Mouse (Mus musculus): ENCODE measurements around the gene Tomm6. TPM values are rescaled to one million over a fixed set of nuclear protein-coding genes. Genes with fewer than 3 reads are reported as not detected.

Tomm6 gene
- total RNA-seq, 1 experiment, result 54.7 TPM

DNA sequence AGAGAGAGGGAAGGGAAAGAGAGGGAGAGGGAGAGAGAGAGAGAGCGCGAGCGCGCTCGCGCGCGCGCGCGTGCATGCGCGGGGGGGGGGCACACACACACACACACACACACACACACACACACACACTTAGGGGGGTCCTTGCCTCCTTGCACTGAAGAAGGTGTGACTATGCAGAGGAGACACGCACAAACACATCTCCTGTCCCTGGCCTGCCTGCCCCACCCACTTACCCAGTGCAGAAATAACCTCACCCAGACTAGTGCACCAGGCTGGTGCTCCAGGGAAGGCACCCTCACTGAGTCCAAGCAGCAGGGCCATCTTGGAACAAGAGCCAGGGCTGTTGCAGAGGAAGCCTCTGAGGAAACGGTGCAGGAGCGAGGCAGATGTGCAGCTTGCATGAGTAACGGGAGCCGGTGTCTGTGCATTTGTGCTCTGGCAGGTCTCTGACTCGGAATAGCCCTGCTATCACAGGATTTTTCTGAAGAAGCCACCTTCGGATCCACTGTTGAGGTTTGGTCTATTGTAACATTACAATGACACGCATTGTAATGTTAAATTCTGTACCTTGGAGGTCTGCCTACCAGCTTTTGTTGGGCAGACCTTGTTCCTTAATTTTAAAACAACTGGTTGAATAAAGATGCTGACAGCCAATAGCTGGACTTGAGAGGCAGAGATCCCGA is 24.8 kb upstream of the Tomm6 start:
- peaks cover 16 to 43% of the 10 kb centered on the region in 2 experiments for H3K4me1 ChIP-seq (ENCODE audit: control insufficient read depth in 2 of 2, insufficient read depth in 2 of 2, low read length in 2 of 2, poor library complexity in 1 of 2)
- no peak overlapping the region for H3K9ac ChIP-seq (ENCODE audit: insufficient read depth, low read depth, low read length, poor library complexity, severe bottlenecking)
- TF ChIP-seq HCFC1 (IDR thresholded peaks at IDR 0.05; ENCODE audit: borderline replicate concordance, insufficient read depth, low read length) (no peak), CHD2 (IDR thresholded peaks at IDR 0.05; ENCODE audit: low read depth, low read length) (no peak), MAFK (IDR thresholded peaks at IDR 0.05; ENCODE audit: insufficient read depth, low read depth, low read length) (no peak), ZNF384 (IDR thresholded peaks at IDR 0.05; ENCODE audit: low read depth, low read length) (no peak), ZC3H11A (IDR thresholded peaks at IDR 0.05; ENCODE audit: borderline replicate concordance, low read depth, low read length) (no peak)
- no peaks in the 10 kb centered on the region for H3K9me3 ChIP-seq (ENCODE audit: control insufficient read depth, insufficient read depth, low read depth, low read length)
- peak overlapping the region; percentile 53 for H3K4me3 ChIP-seq (ENCODE audit: insufficient read depth in 1 of 2, low read depth in 1 of 2, low read length in 2 of 2, poor library complexity in 1 of 2, severe bottlenecking in 1 of 2)
- no peaks in the 10 kb centered on the region for H3K36me3 ChIP-seq (ENCODE audit: control insufficient read depth, insufficient read depth, low read length, poor library complexity, severe bottlenecking)
- in situ Hi-C loops (cut with MboI; ENCODE audit: low sequenced_read_pairs in 2 of 2, unreplicated experiment in 2 of 2), result no loop called here
- H3K27ac ChIP-seq (ENCODE audit: insufficient read depth, low read depth, low read length, poor library complexity, severe bottlenecking), result peak overlapping the region; percentile 81
- DNase-seq (ENCODE audit: low read depth, low spot score), result no peak

DNA sequence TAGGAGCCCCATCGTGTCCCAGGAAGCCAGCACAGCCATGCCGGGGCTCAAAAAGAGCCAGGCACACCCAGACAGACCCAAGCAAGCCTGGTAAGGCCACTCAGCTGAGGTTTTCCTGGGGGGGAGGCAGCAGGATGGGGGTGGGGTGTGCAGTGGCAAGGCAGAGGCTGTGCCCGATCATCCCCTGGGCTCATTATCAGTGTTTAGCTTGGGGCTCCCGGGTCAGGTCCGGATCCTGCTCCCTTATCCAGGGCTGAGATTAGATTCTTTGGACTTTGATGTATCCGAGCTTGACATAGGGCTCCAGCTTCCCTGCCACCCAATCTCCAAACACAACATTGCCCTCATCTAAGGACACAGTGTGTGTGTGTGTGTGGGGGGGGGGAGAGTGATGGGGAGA is 23.7 kb upstream of the Tomm6 start:
- H3K4me1 ChIP-seq (ENCODE audit: control insufficient read depth in 2 of 2, insufficient read depth in 2 of 2, low read length in 2 of 2, poor library complexity in 1 of 2), result peaks cover 16 to 52% of the 10 kb centered on the region in 2 experiments
- no peak for DNase-seq (ENCODE audit: low read depth, low spot score)
- H3K27ac ChIP-seq (ENCODE audit: insufficient read depth, low read depth, low read length, poor library complexity, severe bottlenecking), result peak overlapping the region; percentile 36; the same call in 1 of the 2 replicates
- TF ChIP-seq ZNF384 (IDR thresholded peaks at IDR 0.05; ENCODE audit: low read depth, low read length) (no peak), ZC3H11A (IDR thresholded peaks at IDR 0.05; ENCODE audit: borderline replicate concordance, low read depth, low read length) (no peak), CHD2 (IDR thresholded peaks at IDR 0.05; ENCODE audit: low read depth, low read length) (no peak), HCFC1 (IDR thresholded peaks at IDR 0.05; ENCODE audit: borderline replicate concordance, insufficient read depth, low read length) (no peak), MAFK (IDR thresholded peaks at IDR 0.05; ENCODE audit: insufficient read depth, low read depth, low read length) (no peak)
- peak overlapping the region; percentile 40; the same call in 1 of the 2 replicates for H3K9ac ChIP-seq (ENCODE audit: insufficient read depth, low read depth, low read length, poor library complexity, severe bottlenecking)
- in situ Hi-C loops (cut with MboI; ENCODE audit: low sequenced_read_pairs in 2 of 2, unreplicated experiment in 2 of 2), result no loop called here
- H3K4me3 ChIP-seq (ENCODE audit: insufficient read depth in 1 of 2, low read depth in 1 of 2, low read length in 2 of 2, poor library complexity in 1 of 2, severe bottlenecking in 1 of 2), result peak overlapping the region in 1 of 2 experiments; percentile 17; a peak in 1 of 4 replicates
- no peaks in the 10 kb centered on the region for H3K9me3 ChIP-seq (ENCODE audit: control insufficient read depth, insufficient read depth, low read depth, low read length)
- H3K36me3 ChIP-seq (ENCODE audit: control insufficient read depth, insufficient read depth, low read length, poor library complexity, severe bottlenecking), result no peaks in the 10 kb centered on the region

DNA sequence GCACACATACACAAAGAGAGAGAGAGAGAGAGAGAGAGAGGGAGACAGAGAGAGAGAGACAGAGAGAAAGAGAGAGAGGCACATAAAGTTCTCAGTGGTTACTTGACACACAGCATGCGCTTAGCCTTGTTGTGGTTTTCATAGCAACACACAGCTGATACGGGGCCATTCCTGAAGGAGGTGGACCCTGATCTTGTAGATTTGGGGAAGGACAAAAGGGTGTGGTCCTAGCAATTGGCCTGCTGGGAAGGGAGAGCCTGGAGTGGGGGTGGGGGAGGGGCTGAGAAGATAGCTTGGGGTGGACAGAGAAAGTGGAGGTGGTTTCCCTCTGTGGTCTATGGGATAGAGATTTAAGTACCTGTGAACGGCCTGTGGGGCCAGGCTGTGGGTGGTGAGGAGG is 21.9 kb upstream of the Tomm6 start:
- Histone ChIP-seq H3K27ac (ENCODE audit: insufficient read depth, low read depth, low read length, poor library complexity, severe bottlenecking) (peak overlapping the region; percentile 79), H3K36me3 (ENCODE audit: control insufficient read depth, insufficient read depth, low read length, poor library complexity, severe bottlenecking) (no peaks in the 10 kb centered on the region; the same call in 1 of the 2 replicates), H3K9ac (ENCODE audit: insufficient read depth, low read depth, low read length, poor library complexity, severe bottlenecking) (no peak overlapping the region; the same call in 1 of the 2 replicates), H3K4me1 (ENCODE audit: control insufficient read depth in 2 of 2, insufficient read depth in 2 of 2, low read length in 2 of 2, poor library complexity in 1 of 2) (peaks cover 16 to 52% of the 10 kb centered on the region in 2 experiments), H3K9me3 (ENCODE audit: control insufficient read depth, insufficient read depth, low read depth, low read length) (no peaks in the 10 kb centered on the region), H3K4me3 (ENCODE audit: insufficient read depth in 1 of 2, low read depth in 1 of 2, low read length in 2 of 2, poor library complexity in 1 of 2, severe bottlenecking in 1 of 2) (peak overlapping the region; percentile 13 to 16; a peak in 1 of 4 replicates)
- in situ Hi-C loops (cut with MboI; ENCODE audit: low sequenced_read_pairs in 2 of 2, unreplicated experiment in 2 of 2), result no loop called here
- DNase-seq (ENCODE audit: low read depth, low spot score), result no peak
- TF ChIP-seq MAFK (IDR thresholded peaks at IDR 0.05; ENCODE audit: insufficient read depth, low read depth, low read length) (no peak), CHD2 (IDR thresholded peaks at IDR 0.05; ENCODE audit: low read depth, low read length) (no peak), HCFC1 (IDR thresholded peaks at IDR 0.05; ENCODE audit: borderline replicate concordance, insufficient read depth, low read length) (no peak), ZNF384 (IDR thresholded peaks at IDR 0.05; ENCODE audit: low read depth, low read length) (no peak), ZC3H11A (IDR thresholded peaks at IDR 0.05; ENCODE audit: borderline replicate concordance, low read depth, low read length) (no peak)

DNA sequence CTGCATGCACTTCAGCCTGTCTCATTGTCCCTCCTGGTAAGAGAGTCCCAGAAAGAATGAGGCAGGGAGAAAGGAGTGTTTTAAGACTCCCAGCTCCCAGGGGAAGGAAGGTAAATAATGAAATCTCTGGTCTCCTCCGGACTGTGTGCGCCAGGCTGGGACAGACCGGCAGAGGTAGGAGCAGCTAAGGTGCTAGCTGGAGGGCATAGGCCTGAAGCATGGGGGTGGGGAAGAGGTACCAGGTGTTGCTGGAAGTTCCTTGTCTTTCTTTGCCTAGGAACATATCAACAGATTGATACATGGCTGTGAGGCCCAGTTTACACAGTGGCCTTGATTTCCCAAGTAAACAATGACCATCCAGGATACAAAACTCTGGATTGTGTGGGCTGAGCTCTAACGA is 20.8 kb upstream of the Tomm6 start:
- Histone ChIP-seq H3K4me1 (ENCODE audit: control insufficient read depth in 2 of 2, insufficient read depth in 2 of 2, low read length in 2 of 2, poor library complexity in 1 of 2) (peaks cover 14 to 49% of the 10 kb centered on the region in 2 experiments), H3K4me3 (ENCODE audit: insufficient read depth in 1 of 2, low read depth in 1 of 2, low read length in 2 of 2, poor library complexity in 1 of 2, severe bottlenecking in 1 of 2) (no peak overlapping the region), H3K27ac (ENCODE audit: insufficient read depth, low read depth, low read length, poor library complexity, severe bottlenecking) (no peak overlapping the region), H3K9ac (ENCODE audit: insufficient read depth, low read depth, low read length, poor library complexity, severe bottlenecking) (peak overlapping the region; percentile 4; the same call in 1 of the 2 replicates), H3K36me3 (ENCODE audit: control insufficient read depth, insufficient read depth, low read length, poor library complexity, severe bottlenecking) (no peaks in the 10 kb centered on the region; the same call in 1 of the 2 replicates), H3K9me3 (ENCODE audit: control insufficient read depth, insufficient read depth, low read depth, low read length) (no peaks in the 10 kb centered on the region)
- DNase-seq (ENCODE audit: low read depth, low spot score), result no peak
- TF ChIP-seq MAFK (IDR thresholded peaks at IDR 0.05; ENCODE audit: insufficient read depth, low read depth, low read length) (no peak), HCFC1 (IDR thresholded peaks at IDR 0.05; ENCODE audit: borderline replicate concordance, insufficient read depth, low read length) (no peak), CHD2 (IDR thresholded peaks at IDR 0.05; ENCODE audit: low read depth, low read length) (no peak), ZNF384 (IDR thresholded peaks at IDR 0.05; ENCODE audit: low read depth, low read length) (no peak), ZC3H11A (IDR thresholded peaks at IDR 0.05; ENCODE audit: borderline replicate concordance, low read depth, low read length) (no peak)
- in situ Hi-C loops (cut with MboI; ENCODE audit: low sequenced_read_pairs in 2 of 2, unreplicated experiment in 2 of 2), result no loop called here
